Mouse (Mus musculus) ES-E14 (cell line): ENCODE results near the gene Wdr46. TPM values are rescaled to one million over a fixed set of nuclear protein-coding genes. Genes with fewer than 3 reads are reported as not detected.

Experiments
- DNase-seq: peaks from one replicate; pipeline ENCODE4 v3.0.0-alpha.2; 2013; ENCODE audit warnings: low read depth, low spot score
- H3K27ac ChIP-seq: 2 replicates; pipeline ENCODE4 v1.5.1; 2012; ENCODE audit warnings: low read depth, mild to moderate bottlenecking, low read length, moderate library complexity, mixed read lengths; ENCODE audit not compliant: poor library complexity, insufficient read depth, severe bottlenecking
- H3K36me3 ChIP-seq: 2 replicates; pipeline ENCODE4 v1.6.1; 2012; ENCODE audit warnings: mild to moderate bottlenecking, low read length, moderate library complexity, mixed read lengths; ENCODE audit not compliant: control insufficient read depth, poor library complexity, insufficient read depth, severe bottlenecking
- H3K4me1 ChIP-seq, 2 experiments: fragments of 150-350 bp in 1 of 2; sonication (generic) in 1 of 2; 2 replicates each; pipeline ENCODE4 v1.6.1; 2012; ENCODE audit warnings: low read length in 2 of 2, mild to moderate bottlenecking in 1 of 2, mixed read lengths in 1 of 2; ENCODE audit not compliant: control insufficient read depth in 2 of 2, insufficient read depth in 2 of 2, poor library complexity in 1 of 2
- H3K4me3 ChIP-seq, 2 experiments: fragments of 150-350 bp in 1 of 2; sonication (generic) in 1 of 2; 2 replicates each; pipeline ENCODE4 v1.5.1; 2012; ENCODE audit warnings: low read length in 2 of 2, low read depth in 1 of 2, mild to moderate bottlenecking in 1 of 2, mixed read lengths in 1 of 2; ENCODE audit not compliant: insufficient read depth in 1 of 2, poor library complexity in 1 of 2, severe bottlenecking in 1 of 2
- H3K9ac ChIP-seq: 2 replicates; pipeline ENCODE4 v1.6.1; 2012; ENCODE audit warnings: low read depth, mild to moderate bottlenecking, low read length, mixed read lengths; ENCODE audit not compliant: poor library complexity, insufficient read depth, severe bottlenecking
- H3K9me3 ChIP-seq: fragments of 150-350 bp; sonication (generic); 2 replicates; pipeline ENCODE4 v1.6.1; 2012; ENCODE audit warnings: low read depth, mild to moderate bottlenecking, low read length; ENCODE audit not compliant: control insufficient read depth, insufficient read depth
- CHD2 ChIP-seq: IDR thresholded peaks from 2 replicates; pipeline ENCODE4 v1.6.1; 2014; ENCODE audit warnings: mild to moderate bottlenecking, low read depth, low read length, inconsistent platforms
- HCFC1 ChIP-seq: IDR thresholded peaks from 2 replicates; pipeline ENCODE4 v1.6.1; 2012; ENCODE audit warnings: low read length, inconsistent platforms, borderline replicate concordance; ENCODE audit not compliant: insufficient read depth
- MAFK ChIP-seq: IDR thresholded peaks from 2 replicates; pipeline ENCODE4 v1.6.1; 2014; ENCODE audit warnings: mild to moderate bottlenecking, low read depth, low read length, inconsistent platforms; ENCODE audit not compliant: insufficient read depth
- ZC3H11A ChIP-seq: IDR thresholded peaks from 2 replicates; pipeline ENCODE4 v1.6.1; 2012; ENCODE audit warnings: low read depth, mild to moderate bottlenecking, inconsistent platforms, low read length, borderline replicate concordance
- ZNF384 ChIP-seq: IDR thresholded peaks from 2 replicates; pipeline ENCODE4 v1.6.1; 2012; ENCODE audit warnings: low read depth, low read length, inconsistent platforms
- in situ Hi-C, 2 experiments: fragments of 600-800 bp; cut with MboI; formaldehyde crosslinking; loops; one replicate each; pipeline ENCODE4 v1.15.1; 2025; ENCODE audit warnings: low sequenced_read_pairs in 2 of 2, inconsistent platforms in 1 of 2; ENCODE audit not compliant: unreplicated experiment in 2 of 2
- total RNA-seq: library from RNA; depleted of rRNA; stranded (reverse); fragments of 300-350 nt; gene quantifications from 2 replicates; pipeline ENCODE4 v1.2.3, GENCODE M21; 2012

Gene Wdr46
- total RNA-seq, 1 experiment = 78.2 TPM

DNA sequence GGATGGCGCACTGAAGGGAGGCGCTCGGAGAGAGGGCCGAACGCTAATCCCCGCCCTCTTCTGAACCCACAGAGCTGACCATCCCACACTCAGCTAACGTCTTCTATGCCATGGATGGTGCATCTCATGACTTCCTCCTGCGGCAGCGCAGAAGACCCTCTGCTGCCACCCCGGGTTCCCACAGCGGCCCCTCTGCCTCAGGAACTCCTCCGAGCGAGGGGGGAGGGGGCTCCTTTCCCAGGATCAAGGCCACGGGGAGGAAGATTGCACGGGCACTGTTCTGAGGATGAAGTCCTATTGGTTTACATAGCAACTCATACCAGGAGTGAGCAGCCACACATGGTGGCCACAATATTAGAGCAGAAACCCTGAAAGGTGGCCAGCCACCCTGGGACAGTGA lies 3.5 kb upstream of the Wdr46 start:
- DNase-seq = no peak
- no peak for TF ChIP-seq ZNF384
- no peak for TF ChIP-seq CHD2
- no peak for TF ChIP-seq HCFC1
- no peak for TF ChIP-seq ZC3H11A
- TF ChIP-seq MAFK = no peak
- H3K36me3 ChIP-seq = peaks cover 37% of the 10 kb centered on the region
- peaks cover 3 to 33% of the 10 kb centered on the region in 2 experiments; a peak in 2 of 4 replicates for H3K4me1 ChIP-seq
- no peak overlapping the region for H3K4me3 ChIP-seq
- no peak overlapping the region for H3K27ac ChIP-seq
- peak overlapping the region; percentile 7; the same call in 1 of the 2 replicates for H3K9ac ChIP-seq
- H3K9me3 ChIP-seq = no peaks in the 10 kb centered on the region
- in situ Hi-C loops = no loop called here

DNA sequence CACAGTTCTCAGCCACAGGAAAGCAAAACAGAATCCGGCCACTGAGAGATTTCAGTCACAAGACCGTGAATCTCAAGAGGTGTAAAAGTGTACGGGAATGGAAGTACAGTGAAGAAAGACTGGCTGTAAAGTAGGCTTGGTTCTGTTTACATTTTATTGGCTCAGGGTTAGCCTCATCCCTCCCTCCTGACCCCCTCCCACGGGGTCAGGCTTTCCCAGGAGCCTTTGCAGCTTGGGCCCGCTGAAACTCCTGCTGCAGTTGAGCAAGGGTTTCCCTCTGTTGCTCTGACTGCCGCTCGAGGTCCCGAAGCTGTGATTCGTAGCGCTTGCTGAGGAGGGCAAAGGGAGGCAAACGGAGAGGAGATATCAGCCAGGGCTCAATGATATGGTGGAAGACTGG lies 1.7 kb upstream of the Wdr46 start:
- peak overlapping the region; percentile 87 to 96; a peak in 3 of 4 replicates for H3K4me3 ChIP-seq
- no peak for TF ChIP-seq MAFK
- no peak for TF ChIP-seq ZC3H11A
- TF ChIP-seq CHD2 = no peak
- TF ChIP-seq HCFC1 = no peak
- no peak for TF ChIP-seq ZNF384
- DNase-seq = no peak
- peak overlapping the region; percentile 93; the same call in 1 of the 2 replicates for H3K9ac ChIP-seq
- H3K9me3 ChIP-seq = no peaks in the 10 kb centered on the region
- H3K27ac ChIP-seq = no peak overlapping the region
- in situ Hi-C loops = no loop called here
- peaks cover 41% of the 10 kb centered on the region for H3K36me3 ChIP-seq
- H3K4me1 ChIP-seq = peaks cover 3 to 26% of the 10 kb centered on the region in 2 experiments; a peak in 2 of 4 replicates

DNA sequence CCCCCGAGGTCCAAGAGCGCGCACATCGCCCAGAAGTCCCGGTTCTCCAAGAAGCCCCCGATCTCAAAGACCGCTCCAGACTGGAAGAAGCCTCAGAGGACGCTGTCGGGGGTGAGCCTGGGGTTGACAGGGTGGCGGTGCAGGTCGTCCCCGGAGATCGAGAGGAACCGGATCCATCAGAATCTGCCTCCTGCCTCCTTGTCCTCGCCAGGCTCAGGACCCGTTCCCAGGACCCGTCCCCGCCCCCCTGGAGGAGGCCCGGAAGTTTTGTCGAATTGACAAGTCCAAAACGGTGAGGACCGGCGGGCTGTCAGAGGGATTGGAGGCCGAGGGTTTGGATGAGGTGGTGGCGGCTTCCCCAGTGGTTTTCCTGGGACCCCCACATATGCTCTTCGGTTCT lies 521 bp downstream of the Wdr46 start:
- Histone ChIP-seq H3K4me1 (peaks cover 3 to 11% of the 10 kb centered on the region in 2 experiments; a peak in 2 of 4 replicates), H3K9me3 (no peaks in the 10 kb centered on the region), H3K4me3 (peak overlapping the region; percentile 87 to 96), H3K27ac (no peak overlapping the region), H3K36me3 (peaks cover 43% of the 10 kb centered on the region), H3K9ac (peak overlapping the region; percentile 88)
- DNase-seq = no peak
- TF ChIP-seq ZNF384 (no peak), MAFK (no peak), ZC3H11A (no peak), HCFC1 (no peak), CHD2 (no peak)
- in situ Hi-C loops = no loop called here

DNA sequence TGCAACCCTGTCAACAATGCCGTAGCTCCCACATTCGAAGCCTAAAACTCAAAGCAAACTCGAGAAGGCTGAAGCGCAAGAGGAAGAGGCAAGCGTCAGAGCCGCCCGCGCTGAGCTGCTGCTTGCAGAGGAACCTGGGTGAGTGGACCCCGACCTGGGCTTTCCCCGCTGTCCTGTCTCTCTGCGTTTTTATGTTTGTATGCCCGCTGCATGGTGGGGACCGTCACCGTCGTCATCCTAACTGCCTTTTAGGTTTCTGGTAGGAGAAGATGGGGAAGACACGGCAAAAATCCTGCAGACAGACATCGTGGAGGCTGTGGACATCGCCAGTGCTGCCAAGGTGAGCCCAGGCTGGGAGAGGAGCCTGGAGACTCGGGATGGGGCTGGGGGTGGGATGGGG lies 921 bp downstream of the Wdr46 start:
- no peaks in the 10 kb centered on the region for H3K9me3 ChIP-seq
- TF ChIP-seq ZNF384 = no peak
- TF ChIP-seq HCFC1 = no peak
- no peak for TF ChIP-seq ZC3H11A
- no peak for TF ChIP-seq CHD2
- no peak for TF ChIP-seq MAFK
- peaks cover 3 to 11% of the 10 kb centered on the region in 2 experiments; a peak in 2 of 4 replicates for H3K4me1 ChIP-seq
- peaks cover 46% of the 10 kb centered on the region for H3K36me3 ChIP-seq
- DNase-seq = no peak
- no peak overlapping the region for H3K27ac ChIP-seq
- peak overlapping the region; percentile 88 for H3K9ac ChIP-seq
- peak overlapping the region; percentile 87 to 96 for H3K4me3 ChIP-seq
- in situ Hi-C loops = no loop called here

DNA sequence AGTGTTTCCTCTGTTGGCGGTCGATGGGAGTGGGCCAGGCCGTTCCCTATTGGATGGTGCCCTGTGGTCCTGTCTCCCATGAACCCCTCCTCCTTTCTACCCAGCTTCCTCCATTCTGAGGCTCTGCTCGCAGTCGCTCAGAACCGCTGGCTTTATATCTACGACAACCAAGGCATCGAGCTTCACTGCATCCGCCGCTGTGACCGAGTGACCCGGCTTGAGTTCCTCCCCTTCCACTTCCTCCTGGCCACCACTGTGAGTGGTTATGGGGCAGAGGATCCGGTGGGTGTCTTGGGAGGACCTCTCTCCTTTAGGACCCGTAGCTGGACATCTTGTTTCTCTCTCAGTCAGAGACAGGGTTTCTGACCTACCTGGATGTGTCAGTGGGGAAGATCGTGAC lies 3.0 kb downstream of the Wdr46 start:
- no peak for DNase-seq
- TF ChIP-seq ZNF384 (no peak), HCFC1 (no peak)
- H3K9me3 ChIP-seq = no peaks in the 10 kb centered on the region
- in situ Hi-C loops = no loop called here
- H3K36me3 ChIP-seq = peaks cover 42% of the 10 kb centered on the region
- H3K4me1 ChIP-seq = peaks cover 3 to 11% of the 10 kb centered on the region in 2 experiments; a peak in 2 of 4 replicates
- H3K9ac ChIP-seq = no peak overlapping the region
- no peak overlapping the region for H3K27ac ChIP-seq
- no peak overlapping the region for H3K4me3 ChIP-seq
